Mouse (Mus musculus): ENCODE measurements at regions not wholly inside any gene's neighbourhood (a gene's known extent, or its start where the extent isn't known, plus 50 kb on each side); places are given as distances from the start of the nearest gene placed in this dataset.

DNA sequence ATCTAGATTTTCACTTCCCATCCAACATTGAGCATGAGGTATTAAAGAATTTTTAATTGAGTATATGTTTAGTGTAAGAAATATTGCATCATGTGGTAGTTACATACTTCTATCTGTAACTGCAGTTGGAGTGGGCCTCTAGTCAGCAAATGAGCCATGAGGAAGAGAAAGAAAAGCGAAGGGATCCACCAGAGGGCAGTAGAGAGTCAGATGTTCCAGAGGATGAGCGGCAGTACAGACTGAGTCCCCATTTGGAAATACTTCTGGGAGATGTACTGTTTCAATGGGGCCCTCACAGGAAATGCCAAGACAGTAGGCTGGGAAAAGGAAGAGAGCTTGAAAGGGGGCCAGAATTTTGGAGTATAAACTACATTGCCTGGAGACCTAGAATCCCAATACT, 221.2 kb downstream of the Myh15 start:
- Histone ChIP-seq H3K36me3 (no peaks in the 10 kb centered on the region), H3K4me1 (no peaks in the 10 kb centered on the region), H3K9ac (no peak overlapping the region), H3K27me3 (no peaks in the 10 kb centered on the region), H3K9me3 (replicated peaks) (no peaks in the 10 kb centered on the region), H3K4me3 (replicated peaks) (no peak overlapping the region), H3K27ac (replicated peaks) (no peak overlapping the region), H3K4me2 (replicated peaks) (no peak overlapping the region)
- 5% methylated on average over 2 of the region's 2 CpGs for WGBS
- 0 out of 2 replicates have a peak, but pooled peaks have one; percentile 34 for ATAC-seq (ENCODE audit: insufficient number of reproducible peaks, low FRiP score, low TSS enrichment, low read depth)

DNA sequence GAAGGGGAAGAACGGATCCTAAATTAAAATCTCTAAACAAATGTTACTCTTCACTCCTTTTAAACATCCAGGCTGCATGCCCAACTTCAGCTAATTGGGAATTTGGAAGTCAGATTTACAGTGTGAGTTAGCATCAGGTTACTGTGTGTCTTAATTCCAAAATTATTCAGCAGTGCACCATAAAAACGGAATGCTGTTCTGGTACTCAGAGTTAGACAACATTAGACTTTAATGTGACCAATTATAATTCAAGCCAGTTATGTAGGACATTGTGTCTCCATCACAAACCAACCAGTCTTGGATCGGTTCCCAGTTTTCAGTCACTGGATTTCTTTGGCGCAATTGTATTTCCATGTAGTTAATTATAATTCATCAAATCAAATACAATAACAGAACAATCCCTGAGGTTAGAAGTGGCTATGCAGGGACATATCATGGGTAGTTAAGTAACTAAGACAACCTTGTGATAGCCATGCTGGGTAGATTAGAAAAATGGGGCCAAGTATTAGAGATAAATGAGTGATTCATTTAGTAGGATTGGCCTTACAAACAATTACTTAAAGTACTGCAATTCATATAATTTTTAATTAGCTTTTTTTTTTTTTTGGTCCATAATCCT, 230.9 kb downstream of the Myh15 start:
- H3K36me3 ChIP-seq: no peaks in the 10 kb centered on the region
- H3K9me3 ChIP-seq (replicated peaks): no peaks in the 10 kb centered on the region
- 49% methylated on average over 4 of the region's 4 CpGs for WGBS
- no peak overlapping the region for H3K27ac ChIP-seq (replicated peaks)
- H3K9ac ChIP-seq: no peak overlapping the region
- peaks cover 4% of the 10 kb centered on the region; the same call in 1 of the 2 replicates for H3K4me1 ChIP-seq
- no peak overlapping the region for H3K4me2 ChIP-seq (replicated peaks)
- H3K27me3 ChIP-seq: no peaks in the 10 kb centered on the region
- H3K4me3 ChIP-seq (replicated peaks): no peak overlapping the region
- peak; percentile 29; the same call in 1 of the 2 replicates for ATAC-seq (ENCODE audit: insufficient number of reproducible peaks, low FRiP score, low TSS enrichment, low read depth)

DNA sequence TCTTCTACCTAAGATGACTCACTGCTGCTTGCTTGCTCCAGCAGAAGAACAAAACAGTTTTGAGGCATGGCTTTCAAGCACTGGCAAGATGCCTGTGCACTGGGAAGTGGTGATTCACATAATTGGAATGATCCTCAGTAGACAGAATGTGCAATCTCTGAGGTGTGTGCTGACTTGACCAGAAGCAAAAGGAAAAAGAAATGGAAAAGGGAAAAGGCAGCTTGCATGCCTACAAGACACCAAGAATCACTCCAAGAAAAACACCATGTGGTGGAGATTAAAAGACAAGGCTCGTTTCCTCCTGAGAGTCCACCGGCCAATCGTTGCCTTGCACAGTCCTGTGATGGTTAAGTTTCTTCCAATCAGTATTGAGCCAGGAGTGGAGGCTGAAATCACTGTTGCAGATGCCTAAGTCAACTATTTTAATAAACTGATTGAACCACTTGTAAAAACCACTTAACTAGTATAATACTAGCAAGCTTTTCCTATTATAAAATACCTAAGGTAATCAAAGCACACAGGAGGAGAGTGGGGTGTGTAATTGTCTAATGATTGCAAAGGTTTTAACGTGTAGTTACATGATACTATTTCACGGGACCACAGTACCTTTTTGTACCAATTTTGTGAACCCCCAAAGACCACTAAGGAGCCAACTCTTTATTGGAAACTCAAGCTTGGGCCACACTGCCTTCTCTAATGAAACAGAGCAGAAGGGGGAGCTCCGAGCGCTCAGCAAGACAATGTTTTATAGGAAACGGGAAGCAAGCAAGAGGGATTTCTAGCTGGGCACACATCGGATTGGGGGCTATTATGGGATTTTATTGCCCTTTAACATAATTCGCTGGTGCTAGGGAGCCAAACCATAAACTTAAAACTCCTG, 232.2 kb downstream of the Myh15 start:
- Histone ChIP-seq H3K27ac (replicated peaks) (0 out of 2 replicates have a peak overlapping the region, but pooled peaks have one; percentile 44), H3K9me3 (replicated peaks) (no peaks in the 10 kb centered on the region)
- ATAC-seq (ENCODE audit: insufficient number of reproducible peaks, low FRiP score, low TSS enrichment, low read depth): peak; percentile 57; the same call in 1 of the 2 replicates

GRCm38 (mm10) chr16:49303612-49304307, 246.5 kb downstream of the Myh15 start:
- Histone ChIP-seq H3K27me3 (no peaks in the 10 kb centered on the region), H3K4me2 (replicated peaks) (no peak overlapping the region), H3K9me3 (replicated peaks) (no peaks in the 10 kb centered on the region), H3K4me3 (replicated peaks) (no peak overlapping the region), H3K36me3 (no peaks in the 10 kb centered on the region), H3K27ac (replicated peaks) (no peak overlapping the region), H3K4me1 (no peaks in the 10 kb centered on the region), H3K9ac (no peak overlapping the region)
- 85% methylated on average over 6 of the region's 6 CpGs for WGBS
- ATAC-seq (ENCODE audit: insufficient number of reproducible peaks, low FRiP score, low TSS enrichment, low read depth): no peak

More for the DNA sequence above, 232.2 kb downstream of the Myh15 start:
- Histone ChIP-seq H3K4me3 (replicated peaks) (no peak overlapping the region), H3K27me3 (no peaks in the 10 kb centered on the region), H3K36me3 (no peaks in the 10 kb centered on the region), H3K4me1 (peaks cover 4% of the 10 kb centered on the region; the same call in 1 of the 2 replicates), H3K9ac (no peak overlapping the region), H3K4me2 (replicated peaks) (no peak overlapping the region)
- 65% methylated on average over 10 of the region's 10 CpGs for WGBS

GRCm38 (mm10) chr16:49304354-49304753, 247.1 kb downstream of the Myh15 start:
- Histone ChIP-seq H3K4me3 (replicated peaks) (no peak overlapping the region), H3K36me3 (no peaks in the 10 kb centered on the region), H3K27ac (replicated peaks) (no peak overlapping the region), H3K9ac (no peak overlapping the region), H3K9me3 (replicated peaks) (no peaks in the 10 kb centered on the region), H3K4me2 (replicated peaks) (no peak overlapping the region), H3K4me1 (no peaks in the 10 kb centered on the region), H3K27me3 (no peaks in the 10 kb centered on the region)
- WGBS: 69% methylated on average over 2 of the region's 2 CpGs
- ATAC-seq (ENCODE audit: insufficient number of reproducible peaks, low FRiP score, low TSS enrichment, low read depth): no peak

- WGBS: 69% methylated on average over 2 of the region's 2 CpGs
- no peak for ATAC-seq (ENCODE audit: insufficient number of reproducible peaks, low FRiP score, low TSS enrichment, low read depth)
- H3K4me3 ChIP-seq (replicated peaks): no peak overlapping the region
Observed at GRCm38 (mm10) chr16:49317061-49317460, 259.8 kb downstream of the Myh15 start.

GRCm38 (mm10) chr16:49319047-49319678, 261.9 kb downstream of the Myh15 start:
- no peaks in the 10 kb centered on the region for H3K9me3 ChIP-seq (replicated peaks)
- H3K36me3 ChIP-seq: no peaks in the 10 kb centered on the region
- no peak for ATAC-seq (ENCODE audit: insufficient number of reproducible peaks, low FRiP score, low TSS enrichment, low read depth)
- H3K4me3 ChIP-seq (replicated peaks): no peak overlapping the region
- H3K27me3 ChIP-seq: no peaks in the 10 kb centered on the region
- H3K9ac ChIP-seq: no peak overlapping the region
- no peak overlapping the region for H3K27ac ChIP-seq (replicated peaks)
- H3K4me1 ChIP-seq: no peaks in the 10 kb centered on the region
- no peak overlapping the region for H3K4me2 ChIP-seq (replicated peaks)
- 67% methylated on average over 4 of the region's 4 CpGs for WGBS

More at GRCm38 (mm10) chr16:49317061-49317460, 259.8 kb downstream of the Myh15 start:
- H3K27me3 ChIP-seq: no peaks in the 10 kb centered on the region
- no peak overlapping the region for H3K27ac ChIP-seq (replicated peaks)
- H3K9me3 ChIP-seq (replicated peaks): no peaks in the 10 kb centered on the region
- no peak overlapping the region for H3K9ac ChIP-seq
- H3K4me1 ChIP-seq: no peaks in the 10 kb centered on the region
- H3K36me3 ChIP-seq: no peaks in the 10 kb centered on the region
- no peak overlapping the region for H3K4me2 ChIP-seq (replicated peaks)

GRCm38 (mm10) chr16:49319774-49320173, 262.5 kb downstream of the Myh15 start:
- no peak overlapping the region for H3K9ac ChIP-seq
- no peaks in the 10 kb centered on the region for H3K36me3 ChIP-seq
- H3K4me3 ChIP-seq (replicated peaks): no peak overlapping the region
- H3K4me1 ChIP-seq: no peaks in the 10 kb centered on the region
- no peaks in the 10 kb centered on the region for H3K9me3 ChIP-seq (replicated peaks)
- no peaks in the 10 kb centered on the region for H3K27me3 ChIP-seq
- whole genome bisulfite sequencing: 62% methylated on average over 5 of the region's 5 CpGs
- no peak for ATAC-seq (ENCODE audit: insufficient number of reproducible peaks, low FRiP score, low TSS enrichment, low read depth)
- H3K4me2 ChIP-seq (replicated peaks): no peak overlapping the region
- no peak overlapping the region for H3K27ac ChIP-seq (replicated peaks)

DNA sequence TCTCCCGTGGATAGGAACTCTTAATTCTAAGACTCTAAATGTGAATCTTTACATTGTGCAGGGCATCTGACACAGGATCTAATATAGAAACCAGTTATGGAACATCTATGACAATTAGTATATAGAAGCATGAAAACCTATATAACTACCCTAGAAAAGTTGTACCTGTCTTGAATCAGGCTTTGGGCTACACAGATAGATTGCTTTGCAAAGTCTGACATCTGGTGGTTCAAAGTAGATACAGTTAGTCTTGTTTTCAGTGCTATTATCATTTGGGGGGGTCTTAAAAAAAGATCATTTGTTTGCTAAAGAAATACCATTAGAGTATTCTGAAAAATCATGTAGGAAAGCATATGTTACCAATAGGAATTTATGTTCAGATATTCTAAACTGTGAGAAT, 264.7 kb downstream of the Myh15 start:
- H3K36me3 ChIP-seq: no peaks in the 10 kb centered on the region
- H3K9me3 ChIP-seq (replicated peaks): no peaks in the 10 kb centered on the region
- H3K4me3 ChIP-seq (replicated peaks): no peak overlapping the region
- ATAC-seq (ENCODE audit: insufficient number of reproducible peaks, low FRiP score, low TSS enrichment, low read depth): no peak
- no peaks in the 10 kb centered on the region for H3K4me1 ChIP-seq
- no peak overlapping the region for H3K4me2 ChIP-seq (replicated peaks)
- no peak overlapping the region for H3K9ac ChIP-seq
- no peak overlapping the region for H3K27ac ChIP-seq (replicated peaks)
- WGBS: 82% methylated on average over 1 of the region's 1 CpGs
- no peaks in the 10 kb centered on the region for H3K27me3 ChIP-seq

- whole genome bisulfite sequencing: 86% methylated on average over 5 of the region's 5 CpGs
- ATAC-seq (ENCODE audit: insufficient number of reproducible peaks, low FRiP score, low TSS enrichment, low read depth): no peak
- Histone ChIP-seq H3K9me3 (replicated peaks) (no peaks in the 10 kb centered on the region), H3K4me3 (replicated peaks) (no peak overlapping the region), H3K4me2 (replicated peaks) (no peak overlapping the region), H3K27me3 (no peaks in the 10 kb centered on the region), H3K27ac (replicated peaks) (no peak overlapping the region), H3K36me3 (no peaks in the 10 kb centered on the region), H3K9ac (no peak overlapping the region), H3K4me1 (no peaks in the 10 kb centered on the region)
Observed at GRCm38 (mm10) chr16:49330725-49331386, 273.6 kb downstream of the Myh15 start.

Measured in embryonic facial prominence, embryonic 15.5 days (tissue).